Mouse (Mus musculus) embryonic facial prominence, embryonic 15.5 days (tissue): ENCODE results near the gene Grk6. TPM values are rescaled to one million over a fixed set of nuclear protein-coding genes. Genes with fewer than 3 reads are reported as not detected.

Experiments used
- ATAC-seq: fragments of 200-750 bp; cut with Nextera tagmentation; 2 replicates; pipeline ENCODE4 v1.8.0; 2017; ENCODE audit warnings: low read depth, moderate TSS enrichment; ENCODE audit not compliant: insufficient number of reproducible peaks, low FRiP score, low TSS enrichment
- H3K27ac ChIP-seq: fragments of 300-500 bp; sonication (generic); replicated peaks from 2 replicates; pipeline ENCODE4 v1.5.1; 2015; ENCODE audit warnings: mild to moderate bottlenecking, inconsistent platforms
- H3K27me3 ChIP-seq: fragments of 300-500 bp; sonication (generic); 2 replicates; pipeline ENCODE4 v1.6.1; 2015; ENCODE audit warnings: inconsistent platforms
- H3K36me3 ChIP-seq: fragments of 300-500 bp; sonication (generic); 2 replicates; pipeline ENCODE4 v1.6.1; 2015; ENCODE audit warnings: mild to moderate bottlenecking, inconsistent platforms
- H3K4me1 ChIP-seq: fragments of 300-500 bp; sonication (generic); 2 replicates; pipeline ENCODE4 v1.6.1; 2015; ENCODE audit warnings: inconsistent platforms
- H3K4me2 ChIP-seq: fragments of 300-500 bp; sonication (generic); replicated peaks from 2 replicates; pipeline ENCODE4 v1.6.1; 2015; ENCODE audit warnings: mild to moderate bottlenecking, inconsistent platforms
- H3K4me3 ChIP-seq: fragments of 300-500 bp; sonication (generic); replicated peaks from 2 replicates; pipeline ENCODE4 v1.5.1; 2015; ENCODE audit warnings: mild to moderate bottlenecking, inconsistent platforms
- H3K9ac ChIP-seq: fragments of 300-500 bp; sonication (generic); 2 replicates; pipeline ENCODE4 v1.6.1; 2015; ENCODE audit warnings: inconsistent platforms
- H3K9me3 ChIP-seq: fragments of 300-500 bp; sonication (generic); replicated peaks from 2 replicates; pipeline ENCODE4 v1.6.1; 2016; ENCODE audit warnings: inconsistent platforms
- WGBS: fragments of 180-500 bp; shearing (Covaris S2); methylation state at CpG from one replicate; pipeline ENCODE4 v1.1.7; 2015; 5-methylcytosine and 5-hydroxymethylcytosine counted together
- polyA plus RNA-seq: library from polyadenylated mRNA; unstranded; fragments of >200 nt; fragmentation: Nextera tagmentation; extraction: Ambion mirVana; gene quantifications from 2 replicates; pipeline ENCODE4 v1.2.1, GENCODE M21; 2015

The Grk6 gene
- polyA plus RNA-seq, 1 experiment from 2014 or later, result 45.1 TPM

GRCm38 (mm10) chr13:55449205-55449604 is 4.3 kb downstream of the Grk6 start:
- Histone ChIP-seq H3K36me3 (peaks cover 50% of the 10 kb centered on the region), H3K4me1 (peaks cover 23% of the 10 kb centered on the region), H3K9me3 (no peaks in the 10 kb centered on the region), H3K9ac (no peak overlapping the region), H3K27ac (no peak overlapping the region), H3K4me2 (no peak overlapping the region), H3K27me3 (no peaks in the 10 kb centered on the region), H3K4me3 (no peak overlapping the region)
- 89% methylated on average over 9 of the region's 9 CpGs for WGBS
- ATAC-seq, result no peak

GRCm38 (mm10) chr13:55449679-55450441 is 5.0 kb downstream of the Grk6 start:
- Histone ChIP-seq H3K4me3 (no peak overlapping the region), H3K4me1 (peaks cover 23% of the 10 kb centered on the region), H3K9me3 (no peaks in the 10 kb centered on the region), H3K27ac (no peak overlapping the region), H3K9ac (no peak overlapping the region), H3K27me3 (no peaks in the 10 kb centered on the region), H3K4me2 (no peak overlapping the region), H3K36me3 (peaks cover 57% of the 10 kb centered on the region)
- WGBS, result 84% methylated on average over 17 of the region's 17 CpGs
- ATAC-seq, result no peak

GRCm38 (mm10) chr13:55450511-55450980 is 5.7 kb downstream of the Grk6 start:
- Histone ChIP-seq H3K36me3 (peaks cover 63% of the 10 kb centered on the region), H3K4me1 (peaks cover 23% of the 10 kb centered on the region), H3K27me3 (no peaks in the 10 kb centered on the region), H3K4me3 (no peak overlapping the region), H3K4me2 (no peak overlapping the region), H3K27ac (no peak overlapping the region), H3K9ac (no peak overlapping the region), H3K9me3 (no peaks in the 10 kb centered on the region)
- ATAC-seq, result no peak
- 85% methylated on average over 11 of the region's 11 CpGs for WGBS

- ATAC-seq, result no peak
- Histone ChIP-seq H3K9ac (no peak overlapping the region), H3K9me3 (no peaks in the 10 kb centered on the region), H3K4me1 (peaks cover 18% of the 10 kb centered on the region), H3K4me3 (no peak overlapping the region), H3K36me3 (peaks cover 71% of the 10 kb centered on the region), H3K27me3 (no peaks in the 10 kb centered on the region), H3K4me2 (no peak overlapping the region), H3K27ac (no peak overlapping the region)
- whole genome bisulfite sequencing, result 88% methylated on average over 10 of the region's 10 CpGs
These were observed 6.4 kb downstream of the Grk6 start for GRCm38 (mm10) chr13:55451296-55451695.

- no peaks in the 10 kb centered on the region for H3K27me3 ChIP-seq
- H3K36me3 ChIP-seq, result peaks cover 77% of the 10 kb centered on the region
- WGBS, result 92% methylated on average over 16 of the region's 16 CpGs
- H3K9ac ChIP-seq, result no peak overlapping the region
- H3K4me3 ChIP-seq, result no peak overlapping the region
- ATAC-seq, result no peak
- no peaks in the 10 kb centered on the region for H3K9me3 ChIP-seq
- H3K4me2 ChIP-seq, result no peak overlapping the region
- H3K27ac ChIP-seq, result no peak overlapping the region
- peaks cover 12% of the 10 kb centered on the region for H3K4me1 ChIP-seq
These were observed 7.1 kb downstream of the Grk6 start for GRCm38 (mm10) chr13:55451785-55452549.

GRCm38 (mm10) chr13:55462965-55463364 is 18.1 kb downstream of the Grk6 start:
- Histone ChIP-seq H3K4me3 (no peak overlapping the region), H3K9me3 (no peaks in the 10 kb centered on the region)

GRCm38 (mm10) chr13:55463399-55464026 is 18.6 kb downstream of the Grk6 start:
- peak overlapping the region; percentile 53; the same call in 1 of the 2 replicates for H3K27ac ChIP-seq
- peaks cover 28% of the 10 kb centered on the region for H3K4me1 ChIP-seq
- ATAC-seq, result peak; percentile 3; the same call in 1 of the 2 replicates
- H3K4me3 ChIP-seq, result peak overlapping the region; percentile 55
- no peaks in the 10 kb centered on the region for H3K9me3 ChIP-seq
- peak overlapping the region; percentile 91 for H3K4me2 ChIP-seq
- 12% methylated on average over 14 of the region's 14 CpGs for WGBS
- peaks cover 32% of the 10 kb centered on the region for H3K36me3 ChIP-seq
- no peaks in the 10 kb centered on the region for H3K27me3 ChIP-seq
- H3K9ac ChIP-seq, result no peak overlapping the region

More at GRCm38 (mm10) chr13:55462965-55463364, 18.1 kb downstream of the Grk6 start:
- no peak overlapping the region for H3K27ac ChIP-seq
- H3K27me3 ChIP-seq, result no peaks in the 10 kb centered on the region
- H3K4me2 ChIP-seq, result no peak overlapping the region
- H3K9ac ChIP-seq, result no peak overlapping the region
- no peak for ATAC-seq
- WGBS, result 44% methylated on average over 2 of the region's 2 CpGs
- H3K4me1 ChIP-seq, result peaks cover 28% of the 10 kb centered on the region
- H3K36me3 ChIP-seq, result peaks cover 36% of the 10 kb centered on the region

- H3K27me3 ChIP-seq, result no peaks in the 10 kb centered on the region
- peaks cover 33% of the 10 kb centered on the region for H3K4me1 ChIP-seq
- H3K27ac ChIP-seq, result peak within 1 kb of the TSS; percentile 53
These were observed 19.4 kb downstream of the Grk6 start, which contains the start of gene Prr7 for GRCm38 (mm10) chr13:55464027-55464884. Prr7 (plus strand) TSS chr13:55464267.

GRCm38 (mm10) chr13:55465184-55465583 is 20.3 kb downstream of the Grk6 start:
- Histone ChIP-seq H3K9ac (no peak overlapping the region), H3K4me2 (peak overlapping the region; percentile 91), H3K4me3 (peak overlapping the region; percentile 55), H3K27me3 (no peaks in the 10 kb centered on the region), H3K36me3 (peaks cover 16% of the 10 kb centered on the region), H3K4me1 (peaks cover 39% of the 10 kb centered on the region), H3K9me3 (no peaks in the 10 kb centered on the region), H3K27ac (0 out of 2 replicates have a peak overlapping the region, but pooled peaks have one; percentile 22)
- ATAC-seq, result 0 out of 2 replicates have a peak, but pooled peaks have one; percentile 1
- WGBS, result 14% methylated on average over 3 of the region's 3 CpGs

More at GRCm38 (mm10) chr13:55464027-55464884, 19.4 kb downstream of the Grk6 start, which contains the start of gene Prr7:
- Histone ChIP-seq H3K36me3 (peaks cover 25% of the 10 kb centered on the region), H3K9me3 (no peaks in the 10 kb centered on the region), H3K9ac (peak within 1 kb of the TSS; percentile 59), H3K4me3 (peak within 1 kb of the TSS; percentile 55), H3K4me2 (peak within 1 kb of the TSS; percentile 91)
- peak; percentile 71 for ATAC-seq
- WGBS, result under 1% methylated on average over 81 of the region's 84 CpGs

GRCm38 (mm10) chr13:55465830-55466440 is 21.1 kb downstream of the Grk6 start:
- 74% methylated on average over 5 of the region's 5 CpGs for WGBS
- no peak overlapping the region for H3K27ac ChIP-seq

More at GRCm38 (mm10) chr13:55465830-55466440, 21.1 kb downstream of the Grk6 start:
- no peaks in the 10 kb centered on the region for H3K27me3 ChIP-seq
- peaks cover 46% of the 10 kb centered on the region for H3K4me1 ChIP-seq
- no peaks in the 10 kb centered on the region for H3K9me3 ChIP-seq
- no peak overlapping the region for H3K9ac ChIP-seq
- no peak for ATAC-seq
- no peak overlapping the region for H3K4me3 ChIP-seq
- peak overlapping the region; percentile 91; the same call in 1 of the 2 replicates for H3K4me2 ChIP-seq
- H3K36me3 ChIP-seq, result peaks cover 10% of the 10 kb centered on the region; the same call in 1 of the 2 replicates
